Mouse (Mus musculus) ES-E14 (cell line): ENCODE results near the gene Dock7.

ENCODE experiments used
- CHD2 ChIP-seq: IDR thresholded peaks from 2 replicates; pipeline ENCODE4 v1.6.1; 2014; ENCODE audit warnings: mild to moderate bottlenecking, low read depth, low read length, inconsistent platforms
- ZC3H11A ChIP-seq: IDR thresholded peaks from 2 replicates; pipeline ENCODE4 v1.6.1; 2012; ENCODE audit warnings: low read depth, mild to moderate bottlenecking, inconsistent platforms, low read length, borderline replicate concordance

DNA sequence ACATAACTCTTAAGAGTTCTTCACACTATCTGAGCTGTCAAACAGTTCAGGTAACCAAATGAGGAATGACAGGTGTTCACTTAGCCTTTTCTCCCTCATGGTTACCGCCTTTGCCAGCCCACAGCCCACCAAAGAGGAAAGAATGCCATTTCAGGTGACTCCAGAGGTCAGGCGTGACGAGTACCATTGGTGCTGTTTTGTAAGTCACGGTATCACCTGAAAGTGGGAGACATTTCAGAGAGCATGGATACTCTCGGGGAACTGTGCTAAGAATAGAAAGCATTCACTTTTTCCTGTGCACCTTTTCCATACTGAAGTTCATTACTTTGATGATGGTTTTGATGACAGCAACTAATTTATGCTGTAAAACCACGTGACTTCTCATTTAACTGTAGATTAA is 184.7 kb downstream of the Dock7 start:
- TF ChIP-seq CHD2 (no peak), ZC3H11A (no peak)
